Mouse (Mus musculus) lung, postnatal 0 days (tissue): ENCODE measurements around the gene Rd3l. TPM values are rescaled to one million over a fixed set of nuclear protein-coding genes. Genes with fewer than 3 reads are reported as not detected.

Experiments used
- ATAC-seq: fragments of 200-750 bp; cut with Nextera tagmentation; 2 replicates; pipeline ENCODE4 v1.8.0; 2017; ENCODE audit warnings: moderate library complexity
- DNase-seq: peaks from one replicate; pipeline ENCODE4 v3.0.0-alpha.2; 2016; ENCODE audit warnings: low spot score
- H3K27ac ChIP-seq: fragments of 300-500 bp; sonication (generic); 2 replicates; pipeline ENCODE4 v1.5.1; 2014; ENCODE audit warnings: antibody characterized with exemption, mild to moderate bottlenecking, low read length, mixed read lengths
- H3K27me3 ChIP-seq: fragments of 300-500 bp; sonication (generic); replicated peaks from 2 replicates; pipeline ENCODE4 v1.6.1; 2014; ENCODE audit warnings: low read length, mixed read lengths; ENCODE audit not compliant: insufficient read depth
- H3K36me3 ChIP-seq: fragments of 300-500 bp; sonication (generic); 2 replicates; pipeline ENCODE4 v1.6.1; 2014; ENCODE audit warnings: low read length, mixed read lengths; ENCODE audit not compliant: insufficient read depth
- H3K4me1 ChIP-seq: fragments of 300-500 bp; sonication (generic); 2 replicates; pipeline ENCODE4 v1.6.1; 2014; ENCODE audit warnings: antibody characterized with exemption, low read depth, low read length, mixed read lengths; ENCODE audit not compliant: insufficient read depth
- H3K4me2 ChIP-seq: fragments of 300-500 bp; sonication (generic); replicated peaks from 2 replicates; pipeline ENCODE4 v1.6.1; 2014; ENCODE audit warnings: low read depth, mild to moderate bottlenecking, low read length, moderate library complexity, mixed read lengths
- H3K4me3 ChIP-seq: fragments of 300-500 bp; sonication (generic); 2 replicates; pipeline ENCODE4 v1.5.1; 2014; ENCODE audit warnings: low read depth, low read length
- H3K9ac ChIP-seq: fragments of 300-500 bp; sonication (generic); replicated peaks from 2 replicates; pipeline ENCODE4 v1.6.1; 2014; ENCODE audit warnings: low read depth, mild to moderate bottlenecking
- H3K9me3 ChIP-seq: fragments of 300-500 bp; sonication (generic); 2 replicates; pipeline ENCODE4 v1.6.1; 2016; ENCODE audit warnings: low read length, mixed read lengths
- CTCF ChIP-seq: IDR thresholded peaks from 2 replicates; pipeline ENCODE4 v1.5.1; 2016; ENCODE audit warnings: antibody characterized with exemption, mild to moderate bottlenecking
- EP300 ChIP-seq: IDR thresholded peaks from 2 replicates; pipeline ENCODE4 v1.6.1; 2016; ENCODE audit warnings: antibody characterized with exemption, mild to moderate bottlenecking, control low read depth
- WGBS: fragments of 180-500 bp; shearing (Covaris S2); extraction: QIAGEN DNeasy Blood & Tissue Kit; methylation state at CpG from one replicate; pipeline ENCODE4 v1.1.7; 2014; 5-methylcytosine and 5-hydroxymethylcytosine counted together
- polyA plus RNA-seq: library from polyadenylated mRNA; unstranded; fragments of >200 nt; fragmentation: Nextera tagmentation; extraction: Ambion mirVana; gene quantifications from 2 replicates; pipeline ENCODE4 v1.2.1, GENCODE M21; 2015

Gene Rd3l
- polyA plus RNA-seq, 1 experiment from 2014 or later = not detected

DNA sequence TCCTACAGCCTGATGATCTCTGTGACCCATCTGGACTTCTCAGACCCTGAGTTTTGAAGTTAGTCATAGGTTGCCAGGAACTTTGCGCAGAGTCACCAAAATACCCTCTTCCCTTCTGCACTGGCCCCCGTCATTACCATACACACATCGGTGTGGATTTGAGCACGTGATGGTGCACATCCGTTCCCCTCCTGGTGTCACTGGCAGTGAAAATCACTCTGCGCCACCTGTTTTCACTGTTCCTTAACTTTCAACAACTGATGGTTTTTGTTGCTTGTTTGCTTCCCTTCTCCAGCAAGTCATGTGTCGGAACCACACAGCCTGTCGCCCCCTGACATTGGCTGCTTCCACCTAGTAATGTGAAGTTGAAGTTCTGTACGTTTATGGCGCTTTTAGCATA lies 8.6 kb downstream of the Rd3l start:
- no peaks in the 10 kb centered on the region for H3K27me3 ChIP-seq
- TF ChIP-seq EP300 = no peak
- no peak for TF ChIP-seq CTCF
- H3K9me3 ChIP-seq = no peaks in the 10 kb centered on the region
- H3K4me3 ChIP-seq = no peak overlapping the region
- no peak overlapping the region for H3K27ac ChIP-seq
- 90% methylated on average over 10 of the region's 10 CpGs for WGBS
- no peak for ATAC-seq
- no peak for DNase-seq
- H3K4me1 ChIP-seq = no peaks in the 10 kb centered on the region
- H3K4me2 ChIP-seq = no peak overlapping the region
- no peak overlapping the region for H3K9ac ChIP-seq
- H3K36me3 ChIP-seq = no peaks in the 10 kb centered on the region

DNA sequence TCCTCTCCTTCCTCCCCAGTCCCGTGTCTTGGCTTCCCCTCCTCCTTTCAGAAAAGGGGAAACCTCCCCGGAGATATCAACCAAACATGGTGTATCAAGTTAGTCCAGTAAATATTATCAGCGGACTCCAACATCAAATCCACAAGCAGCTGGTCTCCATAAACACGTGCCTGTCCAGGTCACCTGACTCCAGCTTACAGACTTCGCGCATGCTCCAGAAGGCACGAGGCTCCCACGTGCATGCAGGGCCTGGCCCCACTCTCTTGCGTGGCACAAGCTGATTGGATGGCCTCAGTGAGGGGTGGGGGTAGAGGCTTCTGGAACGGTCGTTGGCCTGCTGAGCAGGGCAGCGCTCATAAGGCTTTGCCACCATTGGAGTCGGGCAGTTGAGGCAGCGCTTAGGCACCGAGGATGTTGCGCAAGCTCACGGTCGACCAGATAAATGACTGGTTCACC lies 9.9 kb downstream of the Rd3l start, which contains the start of gene Tdrd9:
Gene Tdrd9 (plus strand): TSS at position 329 of the 456 bp plus-strand sequence.
- H3K36me3 ChIP-seq = no peaks in the 10 kb centered on the region
- H3K9ac ChIP-seq = no peak within 1 kb of the TSS
- H3K4me1 ChIP-seq = peaks cover under 1% of the 10 kb centered on the region
- H3K27ac ChIP-seq = no peak within 1 kb of the TSS
- H3K9me3 ChIP-seq = no peaks in the 10 kb centered on the region
- TF ChIP-seq EP300 = no peak
- no peak for TF ChIP-seq CTCF
- ATAC-seq = no peak
- WGBS = 81% methylated on average over 18 of the region's 18 CpGs
- H3K27me3 ChIP-seq = no peaks in the 10 kb centered on the region
- DNase-seq = no peak
- H3K4me3 ChIP-seq = no peak within 1 kb of the TSS
- H3K4me2 ChIP-seq = no peak within 1 kb of the TSS

DNA sequence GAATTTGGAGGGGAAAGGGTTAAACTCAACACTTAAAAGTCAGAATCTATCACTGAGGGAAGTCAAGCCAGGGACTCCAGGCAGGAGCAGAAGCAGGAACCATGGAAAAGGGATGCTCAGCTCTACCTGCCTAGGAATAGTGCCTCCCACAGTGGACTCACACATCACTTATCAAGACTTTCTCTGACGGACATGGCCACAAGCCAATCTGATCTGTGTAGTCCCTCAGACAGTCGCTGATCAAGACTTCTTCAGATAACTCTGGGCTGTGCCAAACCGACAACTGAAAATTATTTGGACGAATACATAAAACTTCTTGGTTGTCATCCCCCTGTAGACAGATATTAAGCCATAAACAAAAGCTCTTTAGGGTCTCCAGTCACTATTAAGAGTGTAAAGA lies 11.0 kb downstream of the Rd3l start:
- Histone ChIP-seq H3K4me3 (no peak overlapping the region), H3K4me2 (no peak overlapping the region), H3K27me3 (no peaks in the 10 kb centered on the region), H3K9ac (no peak overlapping the region), H3K9me3 (no peaks in the 10 kb centered on the region), H3K36me3 (no peaks in the 10 kb centered on the region), H3K4me1 (peaks cover 10% of the 10 kb centered on the region), H3K27ac (no peak overlapping the region)
- ATAC-seq (no peak), DNase-seq (no peak)
- 66% methylated on average over 4 of the region's 4 CpGs for WGBS
- no peak for TF ChIP-seq CTCF
- TF ChIP-seq EP300 = no peak

DNA sequence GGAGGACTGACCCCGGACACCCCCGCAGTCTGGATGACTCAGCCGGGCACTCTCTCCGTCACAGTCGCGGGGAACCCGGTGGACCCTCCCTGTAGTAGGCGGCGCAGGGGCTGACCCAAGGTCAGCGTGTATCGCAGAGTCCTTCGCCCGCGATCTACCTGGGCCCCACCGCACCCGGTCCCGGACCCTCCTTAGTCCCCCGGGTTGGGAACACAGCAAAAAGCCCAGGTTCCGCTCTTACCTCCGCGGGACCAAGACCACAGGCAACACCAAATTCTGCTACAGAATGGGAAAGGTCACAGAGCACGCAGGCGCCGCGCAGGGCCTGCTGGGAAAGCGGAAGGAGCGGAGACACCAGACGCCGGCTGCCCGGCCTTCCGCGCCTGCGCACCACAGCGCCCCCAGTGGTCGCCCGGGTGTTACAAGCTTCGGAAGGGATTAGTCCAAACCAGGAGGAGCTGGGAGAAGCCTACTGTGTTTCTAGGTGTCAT lies 14.4 kb downstream of the Rd3l start, which contains the start of gene Atp5mpl:
Gene Atp5mpl (minus strand): TSS at position 295 of the 491 bp plus-strand sequence.
- H3K4me2 ChIP-seq = peak within 1 kb of the TSS; percentile 72
- H3K4me3 ChIP-seq = peak within 1 kb of the TSS; percentile 93
- no peaks in the 10 kb centered on the region for H3K9me3 ChIP-seq
- ATAC-seq (peak; percentile 96), DNase-seq (peak; percentile 96)
- peaks cover 6% of the 10 kb centered on the region; the same call in 1 of the 2 replicates for H3K36me3 ChIP-seq
- H3K27me3 ChIP-seq = no peaks in the 10 kb centered on the region
- H3K4me1 ChIP-seq = peaks cover 10% of the 10 kb centered on the region
- WGBS = under 1% methylated on average over 37 of the region's 37 CpGs
- peak within 1 kb of the TSS; percentile 89 for H3K9ac ChIP-seq
- TF ChIP-seq EP300 (no peak), CTCF (peak; percentile 96)
- H3K27ac ChIP-seq = peak within 1 kb of the TSS; percentile 64; the same call in 1 of the 2 replicates

DNA sequence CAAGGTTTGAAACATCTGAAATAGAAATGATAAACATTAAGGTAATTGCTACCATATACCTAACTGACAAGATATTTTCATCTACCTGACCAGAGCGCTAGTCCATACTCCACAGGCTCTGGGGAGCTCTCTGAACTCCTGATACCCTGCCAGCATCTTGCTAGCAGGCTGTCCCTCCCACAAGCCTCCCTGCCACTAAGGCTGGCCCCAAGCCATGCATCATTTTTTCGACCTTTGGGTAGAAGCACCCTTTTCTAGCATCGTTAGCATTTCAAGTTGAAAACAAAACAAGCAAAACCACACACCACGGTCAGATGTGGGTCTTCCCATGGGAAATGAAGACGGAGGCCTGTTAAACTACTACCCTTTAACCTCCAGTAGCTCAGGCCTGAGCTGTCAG lies 17.8 kb downstream of the Rd3l start:
- H3K27ac ChIP-seq = no peak overlapping the region
- H3K9me3 ChIP-seq = no peaks in the 10 kb centered on the region
- no peak overlapping the region for H3K4me2 ChIP-seq
- H3K9ac ChIP-seq = no peak overlapping the region
- ATAC-seq (no peak), DNase-seq (no peak)
- TF ChIP-seq EP300 = no peak
- TF ChIP-seq CTCF = no peak
- H3K4me1 ChIP-seq = peaks cover 10% of the 10 kb centered on the region
- no peak overlapping the region for H3K4me3 ChIP-seq
- 89% methylated on average over 5 of the region's 5 CpGs for WGBS
- H3K36me3 ChIP-seq = peaks cover 21% of the 10 kb centered on the region; the same call in 1 of the 2 replicates
- no peaks in the 10 kb centered on the region for H3K27me3 ChIP-seq

DNA sequence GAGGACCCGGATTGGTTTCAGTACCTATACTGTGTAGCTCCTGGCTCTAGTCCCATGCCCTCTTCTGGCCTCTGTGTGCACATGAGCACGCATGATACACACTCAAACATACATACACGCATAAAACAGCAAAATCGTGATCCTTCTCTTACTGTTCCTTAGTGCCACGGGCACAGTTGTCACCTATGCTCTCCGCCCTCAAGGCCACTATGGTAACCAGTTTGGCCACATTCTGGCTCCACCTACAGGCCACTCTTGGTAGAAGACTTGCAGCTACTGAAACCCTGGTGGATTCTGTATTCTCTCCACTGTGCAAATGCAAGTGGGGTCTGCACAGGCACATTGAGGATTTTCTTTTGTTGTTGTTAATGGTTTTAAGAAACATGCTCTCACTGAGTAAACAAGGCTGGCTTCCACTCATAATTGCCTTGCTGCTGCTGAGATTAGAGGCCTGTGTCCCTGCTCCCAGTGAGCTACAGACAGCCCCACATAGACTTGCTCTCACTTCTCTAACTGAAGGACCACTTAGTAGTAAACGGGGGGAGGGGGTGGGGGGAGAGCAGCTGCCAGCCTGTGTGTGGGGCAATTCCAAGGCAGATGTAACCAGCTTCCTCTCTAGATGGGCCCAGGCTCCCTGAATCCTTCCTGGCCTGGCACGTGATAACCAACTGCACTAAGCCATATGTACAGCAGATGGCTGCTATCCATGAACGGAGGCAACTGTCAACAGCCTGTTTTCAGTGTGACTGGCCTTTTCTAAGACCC lies 22.8 kb downstream of the Rd3l start:
- Histone ChIP-seq H3K4me3 (no peak overlapping the region), H3K27me3 (no peaks in the 10 kb centered on the region), H3K4me2 (no peak overlapping the region), H3K9ac (no peak overlapping the region), H3K27ac (no peak overlapping the region), H3K9me3 (no peaks in the 10 kb centered on the region), H3K36me3 (peaks cover 21% of the 10 kb centered on the region; the same call in 1 of the 2 replicates), H3K4me1 (no peaks in the 10 kb centered on the region)
- ATAC-seq (peak; percentile 75), DNase-seq (peak; percentile 78)
- 30% methylated on average over 9 of the region's 9 CpGs for WGBS
- TF ChIP-seq CTCF (peak; percentile 91), EP300 (no peak)
